Comparison of ENCODE assay signal across 24 mouse cellular contexts in the genomic region with DNA sequence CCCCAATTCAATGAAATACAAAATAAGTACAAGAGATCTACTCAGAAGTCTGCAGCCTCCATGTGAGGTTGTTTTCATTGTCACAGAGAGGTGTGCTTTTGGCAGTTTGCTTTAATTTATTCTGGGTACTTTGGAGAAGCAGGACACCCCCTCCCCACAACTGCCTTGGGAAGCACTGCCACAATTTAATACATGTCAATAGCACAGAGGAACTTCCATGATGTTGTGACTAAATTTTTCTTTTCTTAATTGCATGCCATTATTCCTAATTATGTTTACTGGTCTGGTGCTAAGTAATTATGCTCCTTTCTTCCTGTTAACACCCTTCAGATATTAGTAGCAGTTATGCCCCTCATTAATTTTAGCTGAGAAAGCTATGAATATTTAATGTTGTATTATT.
DNase-seq lines count a peak whose midpoint lies in the region; ATAC-seq and TF ChIP-seq lines count a peak whose summit lies in the region.
"Had no signal": no experiment of that assay in that cellular context is flagged by ENCODE, and none has a peak within 500 bp of the region (broad histone marks: within the 10 kb centered on the region; RNA-seq: fewer than 3 reads in every experiment).

No protein-coding gene starts in this region.

- H3K36me3 ChIP-seq in forebrain, embryonic 12.5 days (replicated peaks), result no peaks in the 10 kb centered on the region
- no peaks in the 10 kb centered on the region for H3K36me3 ChIP-seq in forebrain, embryonic 15.5 days
- H3K36me3 ChIP-seq in hindbrain, embryonic 14.5 days (replicated peaks; ENCODE audit: control insufficient read depth, insufficient read depth), result no peaks in the 10 kb centered on the region
- H3K36me3 ChIP-seq: heart, embryonic 12.5 days; heart, embryonic 15.5 days; hindbrain, embryonic 10.5 days; hindbrain, embryonic 15.5 days; intestine, embryonic 15.5 days had no signal

- no peaks in the 10 kb centered on the region for H3K27me3 ChIP-seq in forebrain, embryonic 12.5 days
- H3K27me3 ChIP-seq in forebrain, embryonic 15.5 days, result no peaks in the 10 kb centered on the region
- H3K27me3 ChIP-seq in hindbrain, embryonic 14.5 days (ENCODE audit: control insufficient read depth, insufficient read depth, low read length), result no peaks in the 10 kb centered on the region
- H3K27me3 ChIP-seq: heart, embryonic 12.5 days; heart, embryonic 15.5 days; hindbrain, embryonic 15.5 days; intestine, embryonic 15.5 days had no signal

- H3K9me3 ChIP-seq in forebrain, embryonic 12.5 days, result no peaks in the 10 kb centered on the region
- H3K9me3 ChIP-seq in forebrain, embryonic 15.5 days, result no peaks in the 10 kb centered on the region
- no peaks in the 10 kb centered on the region for H3K9me3 ChIP-seq in hindbrain, embryonic 14.5 days (ENCODE audit: control insufficient read depth, low read length)
- H3K9me3 ChIP-seq: heart, embryonic 12.5 days; heart, embryonic 15.5 days; hindbrain, embryonic 10.5 days; hindbrain, embryonic 15.5 days; intestine, embryonic 15.5 days had no signal

- H3K4me1 ChIP-seq in forebrain, embryonic 12.5 days, result no peaks in the 10 kb centered on the region; the same call in 1 of the 2 replicates
- H3K4me1 ChIP-seq in forebrain, embryonic 15.5 days, result peaks cover 7% of the 10 kb centered on the region; the same call in 1 of the 2 replicates
- no peaks in the 10 kb centered on the region for H3K4me1 ChIP-seq in hindbrain, embryonic 14.5 days (replicated peaks; ENCODE audit: control insufficient read depth, insufficient read depth, low read length)
- H3K4me1 ChIP-seq: heart, embryonic 12.5 days; heart, embryonic 15.5 days; hindbrain, embryonic 10.5 days; hindbrain, embryonic 15.5 days; intestine, embryonic 15.5 days had no signal

- TF ChIP-seq POLR2A in brain, embryonic 14.5 days (IDR thresholded peaks at IDR 0.05; ENCODE audit: borderline replicate concordance, extremely low read depth, insufficient read depth, insufficient read length, poor library complexity, severe bottlenecking), result no peak

- peak; percentile 55 for DNase-seq in brain, embryonic 14.5 days (ENCODE audit: low read depth)
- DNase-seq in layer of hippocampus, adult 8-10 months (ENCODE audit: low spot score in 2 of 2), result no peak
- no peak for DNase-seq in kidney, postnatal 36 days
- DNase-seq in hindbrain, embryonic 14.5 days (ENCODE audit: low spot score), result no peak
- DNase-seq: adrenal gland, adult 2 months; adrenal gland, postnatal 14 days; cerebellum, adult 11-12 months; cerebellum, adult 8-10 months; cerebellum, postnatal 10 days; cerebellum, postnatal 36 days; embryo, embryonic 11 days; gastrocnemius, postnatal 25 days; heart, adult 18-20 months; heart, postnatal 10 days; heart, postnatal 36 days; kidney, adult 11 months had no signal

- ATAC-seq in forebrain, embryonic 12.5 days (ENCODE audit: low FRiP score), result peak; percentile 23; the same call in 1 of the 2 replicates
- ATAC-seq in forebrain, embryonic 15.5 days (replicated peaks), result peak; percentile 76
- ATAC-seq in hindbrain, embryonic 14.5 days (ENCODE audit: low FRiP score), result no peak
- ATAC-seq: CD4-positive, CD25-positive, alpha-beta regulatory T cell, adult 4 months; intestine, embryonic 15.5 days had no signal

- H3K4me3 ChIP-seq in forebrain, embryonic 12.5 days (replicated peaks), result no peak overlapping the region
- H3K4me3 ChIP-seq in forebrain, embryonic 15.5 days, result no peak overlapping the region
- H3K4me3 ChIP-seq in hindbrain, embryonic 14.5 days (replicated peaks; ENCODE audit: low read length), result no peak overlapping the region
- H3K4me3 ChIP-seq: heart, embryonic 12.5 days; heart, embryonic 15.5 days; hindbrain, embryonic 10.5 days; hindbrain, embryonic 15.5 days; intestine, embryonic 15.5 days had no signal

- H3K27ac ChIP-seq in forebrain, embryonic 12.5 days, result no peak overlapping the region
- no peak overlapping the region for H3K27ac ChIP-seq in forebrain, embryonic 15.5 days (replicated peaks)
- no peak overlapping the region for H3K27ac ChIP-seq in hindbrain, embryonic 14.5 days
- H3K27ac ChIP-seq: heart, embryonic 15.5 days; hindbrain, embryonic 10.5 days; hindbrain, embryonic 15.5 days; intestine, embryonic 15.5 days had no signal

- H3K9ac ChIP-seq in forebrain, embryonic 12.5 days, result no peak overlapping the region
- no peak overlapping the region for H3K9ac ChIP-seq in forebrain, embryonic 15.5 days (replicated peaks)
- H3K9ac ChIP-seq in hindbrain, embryonic 14.5 days, result no peak overlapping the region
- H3K9ac ChIP-seq: heart, embryonic 12.5 days; heart, embryonic 15.5 days; hindbrain, embryonic 15.5 days; intestine, embryonic 15.5 days had no signal

- TF ChIP-seq CTCF in brain, embryonic 14.5 days (IDR thresholded peaks at IDR 0.05; ENCODE audit: borderline replicate concordance, extremely low read depth, insufficient read depth, insufficient read length), result no peak

- H3K4me2 ChIP-seq in forebrain, embryonic 12.5 days, result no peak overlapping the region
- H3K4me2 ChIP-seq in forebrain, embryonic 15.5 days (replicated peaks), result no peak overlapping the region
- H3K4me2 ChIP-seq in hindbrain, embryonic 14.5 days (replicated peaks), result no peak overlapping the region
- H3K4me2 ChIP-seq: heart, embryonic 12.5 days; heart, embryonic 15.5 days; hindbrain, embryonic 15.5 days; intestine, embryonic 15.5 days had no signal
